Mouse (Mus musculus) small intestine, adult 2 months (tissue): ENCODE data around the gene Fam229b.

Experiments
- CTCF ChIP-seq: fragments of 200-500 bp; IDR thresholded peaks from 2 replicates; pipeline ENCODE4 v1.5.1; 2012; ENCODE audit warnings: low read depth, mild to moderate bottlenecking, control low read depth, inconsistent platforms, low read length, moderate library complexity, mixed read lengths; ENCODE audit not compliant: insufficient replicate concordance, insufficient read length; ENCODE audit errors: extremely low read depth
- POLR2A ChIP-seq: fragments of 200-500 bp; IDR thresholded peaks from 2 replicates; pipeline ENCODE4 v1.6.1; 2012; ENCODE audit warnings: low read depth, mild to moderate bottlenecking, control low read depth, inconsistent platforms, low read length, moderate library complexity

DNA sequence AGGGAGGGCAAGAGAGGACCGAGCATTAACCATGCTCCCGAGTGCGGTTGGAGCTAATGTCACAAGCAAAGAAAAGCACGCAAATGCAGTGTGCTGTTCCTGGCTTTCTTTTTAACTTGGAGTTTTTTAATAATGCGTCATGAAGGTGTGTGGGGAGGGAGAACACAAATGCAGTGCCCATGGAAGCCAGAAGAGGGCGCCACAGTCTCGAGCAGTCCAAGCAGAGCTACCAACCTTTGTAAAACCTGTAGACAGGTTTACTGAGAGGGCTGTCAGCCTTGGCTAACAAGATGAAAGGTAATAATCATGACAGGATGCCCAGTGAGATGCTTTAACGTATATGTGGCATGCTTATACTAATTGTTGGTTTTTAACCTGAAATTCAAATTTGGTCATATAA is 36.5 kb upstream of the Fam229b start:
- peak; percentile 88; the same call in 1 of the 2 replicates for TF ChIP-seq CTCF
- TF ChIP-seq POLR2A: no peak
